15 mouse cellular contexts compared by ENCODE assay signal in the genomic region with DNA sequence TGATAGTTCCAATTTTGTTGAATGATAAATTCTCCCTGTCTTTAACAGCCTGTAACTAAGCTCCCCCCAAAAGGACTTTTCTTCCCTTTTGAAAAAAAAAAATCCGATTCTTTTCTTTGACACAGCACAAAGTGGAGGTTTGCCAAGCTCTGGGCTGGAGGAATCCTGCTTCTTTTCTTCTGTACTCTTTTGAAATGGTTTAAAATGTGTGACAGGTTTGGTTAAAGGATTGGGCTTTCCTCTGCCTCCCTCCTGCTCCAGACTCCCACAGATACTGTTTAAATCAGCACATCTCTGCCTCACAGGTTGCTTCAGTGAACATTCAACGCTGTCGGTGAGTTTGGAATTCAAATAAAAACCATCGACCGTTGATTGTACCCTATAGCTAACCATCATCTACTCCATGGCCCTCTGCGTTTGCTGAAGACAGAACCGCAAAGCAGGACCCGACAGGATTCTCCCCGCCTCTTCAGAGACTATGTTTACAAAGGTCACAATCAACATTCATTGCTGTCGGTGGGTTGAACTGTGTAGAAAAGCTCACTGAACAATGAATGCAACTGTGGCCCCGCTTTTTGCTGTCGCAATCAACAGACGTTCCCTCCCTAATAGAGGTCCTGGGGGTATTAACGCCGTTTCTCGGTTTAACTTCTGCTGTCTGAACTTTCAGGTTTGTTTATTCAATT.
A peak's percentile ranks its signal among the peaks of the same experiment; 100 is the strongest.
DNase-seq lines count a peak whose midpoint lies in the region; ATAC-seq lines count a peak whose summit lies in the region.
"Had no signal": no experiment of that assay in that cellular context is flagged by ENCODE, and none has a peak within 500 bp of the region (broad histone marks: within the 10 kb centered on the region; RNA-seq: fewer than 3 reads in every experiment).

No protein-coding gene starts in this region.

- peak overlapping the region; percentile 60 for H3K27ac ChIP-seq in forebrain, embryonic 15.5 days (replicated peaks)
- peak overlapping the region; percentile 62 for H3K27ac ChIP-seq in neural tube, embryonic 15.5 days (replicated peaks)
- H3K27ac ChIP-seq in liver, embryonic 11.5 days (ENCODE audit: low read depth, low read length), result no peak overlapping the region
- H3K27ac ChIP-seq: embryonic facial prominence, embryonic 15.5 days; kidney, embryonic 15.5 days; liver, embryonic 14.5 days had no signal

- ATAC-seq in forebrain, embryonic 15.5 days (replicated peaks), result peak; percentile 64
- ATAC-seq in neural tube, embryonic 15.5 days (ENCODE audit: low FRiP score), result peak; percentile 57
- ATAC-seq in liver, embryonic 11.5 days (replicated peaks; ENCODE audit: low FRiP score), result no peak

- H3K9ac ChIP-seq in forebrain, embryonic 15.5 days (replicated peaks), result no peak overlapping the region
- no peak overlapping the region for H3K9ac ChIP-seq in neural tube, embryonic 15.5 days (replicated peaks)
- H3K9ac ChIP-seq in liver, embryonic 11.5 days (ENCODE audit: low read depth, low read length), result no peak overlapping the region
- H3K9ac ChIP-seq: embryonic facial prominence, embryonic 15.5 days; kidney, embryonic 15.5 days; liver, embryonic 14.5 days had no signal

- no peak overlapping the region for H3K4me3 ChIP-seq in forebrain, embryonic 15.5 days
- H3K4me3 ChIP-seq in neural tube, embryonic 15.5 days (replicated peaks), result no peak overlapping the region
- no peak overlapping the region for H3K4me3 ChIP-seq in liver, embryonic 11.5 days (ENCODE audit: low read depth, low read length)
- H3K4me3 ChIP-seq: embryonic facial prominence, embryonic 15.5 days; kidney, embryonic 15.5 days had no signal

- H3K27me3 ChIP-seq in forebrain, embryonic 15.5 days, result no peaks in the 10 kb centered on the region
- no peaks in the 10 kb centered on the region for H3K27me3 ChIP-seq in neural tube, embryonic 15.5 days (replicated peaks)
- H3K27me3 ChIP-seq in liver, embryonic 11.5 days (replicated peaks; ENCODE audit: control insufficient read depth, insufficient read depth, low read length), result no peaks in the 10 kb centered on the region
- H3K27me3 ChIP-seq: embryonic facial prominence, embryonic 15.5 days; kidney, embryonic 15.5 days had no signal

- no peaks in the 10 kb centered on the region for H3K9me3 ChIP-seq in forebrain, embryonic 15.5 days
- no peaks in the 10 kb centered on the region for H3K9me3 ChIP-seq in neural tube, embryonic 15.5 days (replicated peaks)
- H3K9me3 ChIP-seq in liver, embryonic 11.5 days (ENCODE audit: control insufficient read depth, low read length), result no peaks in the 10 kb centered on the region
- H3K9me3 ChIP-seq: embryonic facial prominence, embryonic 15.5 days; kidney, embryonic 15.5 days had no signal

- intact Hi-C loops in left cerebral cortex, postnatal 14 days (cut with DNase I), result no loop called here

- H3K4me1 ChIP-seq in forebrain, embryonic 15.5 days, result peaks cover 27% of the 10 kb centered on the region
- peaks cover 4% of the 10 kb centered on the region for H3K4me1 ChIP-seq in neural tube, embryonic 15.5 days
- no peaks in the 10 kb centered on the region for H3K4me1 ChIP-seq in liver, embryonic 11.5 days (replicated peaks; ENCODE audit: control insufficient read depth, insufficient read depth, low read length)
- H3K4me1 ChIP-seq: kidney, embryonic 15.5 days had no signal

- peaks cover 20% of the 10 kb centered on the region for H3K36me3 ChIP-seq in forebrain, embryonic 15.5 days
- H3K36me3 ChIP-seq in neural tube, embryonic 15.5 days, result 0 out of 2 replicates have a peak, but pooled peaks cover 3% of the 10 kb centered on the region
- H3K36me3 ChIP-seq in liver, embryonic 11.5 days (ENCODE audit: control insufficient read depth, insufficient read depth, low read length), result no peaks in the 10 kb centered on the region; the same call in 1 of the 2 replicates

- WGBS in forebrain, embryonic 15.5 days, result 23% methylated on average over 16 of the region's 16 CpGs
- WGBS in neural tube, embryonic 15.5 days, result 40% methylated on average over 16 of the region's 16 CpGs
- WGBS in liver, embryonic 11.5 days, result 83% methylated on average over 16 of the region's 16 CpGs

- H3K4me2 ChIP-seq in forebrain, embryonic 15.5 days (replicated peaks), result no peak overlapping the region
- H3K4me2 ChIP-seq in neural tube, embryonic 15.5 days, result 0 out of 2 replicates have a peak overlapping the region, but pooled peaks have one; percentile 13
- no peak overlapping the region for H3K4me2 ChIP-seq in liver, embryonic 11.5 days
- H3K4me2 ChIP-seq: embryonic facial prominence, embryonic 15.5 days; kidney, embryonic 15.5 days had no signal

- DNase-seq in frontal cortex, postnatal 36 days (ENCODE audit: low spot score in 2 of 2), result peak; percentile 36 to 53
- DNase-seq in frontal cortex, postnatal 10 days (ENCODE audit: low spot score in 2 of 2), result no peak
- peak; percentile 51 to 54 for DNase-seq in left cerebral cortex, postnatal 14 days (ENCODE audit: low spot score in 2 of 2)
- DNase-seq in liver, embryonic 11.5 days (ENCODE audit: low spot score), result no peak
- no peak for DNase-seq in kidney, adult 18-20 months
- DNase-seq in ovary, postnatal 36 days (ENCODE audit: low spot score), result no peak
- DNase-seq: adrenal gland, postnatal 25 days; cerebellum, adult 2 months; heart, postnatal 36 days; thymus, postnatal 4 days had no signal

Comparison
In these comparisons a context has a peak if more than half of its experiments do, and no peak if none do; other contexts are left out.
1. DNase-seq: peak in frontal cortex, postnatal 36 days (2 of 2) and left cerebral cortex, postnatal 14 days (2 of 2); none in frontal cortex, postnatal 10 days (0 of 2), liver, embryonic 11.5 days (single experiment), kidney, adult 18-20 months (single experiment) and ovary, postnatal 36 days (single experiment).